Mouse (Mus musculus) spleen, postnatal 0 days (tissue): Measurements from ENCODE around the gene Tmem170b. TPM values are rescaled to one million over a fixed set of nuclear protein-coding genes. Genes with fewer than 3 reads are reported as not detected.

Experiments used
- polyA plus RNA-seq: library from polyadenylated mRNA; unstranded; fragments of >200 nt; fragmentation: Nextera tagmentation; extraction: Ambion mirVana; gene quantifications from 2 replicates; pipeline ENCODE4 v1.2.1, GENCODE M21; 2015

The Tmem170b gene
- polyA plus RNA-seq = 6.8 and 7.7 TPM in 2 replicates

DNA sequence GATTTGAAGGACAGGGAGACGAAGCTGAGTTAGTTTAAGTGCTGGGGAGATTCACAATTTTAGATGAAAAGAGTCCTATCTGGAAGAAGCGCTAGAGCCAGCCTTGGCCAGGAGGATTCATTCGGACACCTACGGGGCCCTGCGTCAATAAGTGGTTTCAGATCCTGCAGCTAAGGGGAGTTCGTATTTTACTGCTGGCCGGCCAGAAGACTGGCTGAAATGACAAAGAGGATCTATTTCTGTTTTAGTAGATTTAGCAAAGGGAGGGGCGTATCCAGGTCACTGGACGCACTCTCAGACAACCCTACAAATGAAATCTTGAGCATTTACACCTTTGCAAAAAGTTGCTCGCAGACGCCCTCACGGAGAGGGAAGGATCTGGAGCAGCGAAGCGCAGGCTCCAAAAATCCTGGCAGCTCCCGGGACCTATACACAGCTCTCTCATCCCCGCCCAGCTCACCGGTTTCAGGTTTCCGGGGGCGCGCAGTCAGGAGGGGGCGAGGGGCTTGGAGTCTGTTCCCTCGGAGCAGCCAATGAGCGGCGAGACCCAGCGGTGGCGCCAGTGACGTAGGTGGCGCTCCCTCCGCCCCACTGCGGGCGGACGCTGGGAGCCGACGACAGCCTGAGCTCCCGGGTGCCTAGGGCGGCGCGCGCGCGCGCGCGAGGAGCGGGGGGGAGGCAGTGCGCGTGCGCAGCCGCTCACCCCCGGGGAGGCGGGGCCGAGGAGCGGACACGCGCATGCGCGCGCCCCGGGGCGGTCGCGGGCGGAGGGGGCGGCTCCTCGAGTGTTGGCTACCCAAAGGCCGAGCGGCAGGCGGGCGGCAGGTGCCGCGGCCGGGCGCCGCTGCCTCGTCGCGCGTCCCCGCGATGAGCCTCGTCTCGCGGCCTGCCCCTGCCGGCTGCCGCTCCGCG is at the start of gene Tmem170b:
TSS of gene Tmem170b (plus strand) at position 809 of the 912 bp plus-strand sequence.

Other genes starting within 250 kb of the Tmem170b start
- 14.2 and 17.5 TPM in 2 replicates for gene Nedd9, start 118.5 kb upstream of the Tmem170b start, polyA plus RNA-seq
- 1.1 and 1.8 TPM in 2 replicates for gene Adtrp, start 241.8 kb downstream of the Tmem170b start, polyA plus RNA-seq